Mouse (Mus musculus) liver, postnatal 0 days (tissue): ENCODE data around the gene Myrf. TPM values are rescaled to one million over a fixed set of nuclear protein-coding genes. Genes with fewer than 3 reads are reported as not detected.
A peak's percentile ranks its signal among the peaks of the same experiment; 100 is the strongest.

Experiments used
- ATAC-seq: fragments of 200-750 bp; cut with Nextera tagmentation; 2 replicates; pipeline ENCODE4 v1.8.0; 2017; ENCODE audit warnings: mild to moderate bottlenecking, moderate library complexity
- DNase-seq: peaks from one replicate; pipeline ENCODE4 v3.0.0-alpha.2; 2016
- H3K27ac ChIP-seq: fragments of 300-500 bp; sonication (generic); 2 replicates; pipeline ENCODE4 v1.5.1; 2014; ENCODE audit warnings: antibody characterized with exemption, moderate library complexity, mild to moderate bottlenecking, low read depth
- H3K27me3 ChIP-seq: fragments of 300-500 bp; sonication (generic); 2 replicates; pipeline ENCODE4 v1.6.1; 2014; ENCODE audit warnings: low read length, control low read depth, mixed read lengths; ENCODE audit not compliant: insufficient read depth
- H3K36me3 ChIP-seq: fragments of 300-500 bp; sonication (generic); replicated peaks from 2 replicates; pipeline ENCODE4 v1.6.1; 2014; ENCODE audit warnings: mild to moderate bottlenecking, control low read depth, low read length, moderate library complexity, mixed read lengths; ENCODE audit not compliant: insufficient read depth
- H3K4me1 ChIP-seq: fragments of 300-500 bp; sonication (generic); 2 replicates; pipeline ENCODE4 v1.6.1; 2014; ENCODE audit warnings: antibody characterized with exemption, mild to moderate bottlenecking, control low read depth; ENCODE audit not compliant: insufficient read depth
- H3K4me2 ChIP-seq: fragments of 300-500 bp; sonication (generic); 2 replicates; pipeline ENCODE4 v1.6.1; 2014; ENCODE audit warnings: low read depth, mild to moderate bottlenecking, low read length, moderate library complexity, mixed read lengths
- H3K4me3 ChIP-seq: fragments of 300-500 bp; sonication (generic); 2 replicates; pipeline ENCODE4 v1.5.1; 2014; ENCODE audit warnings: low read depth, low read length
- H3K9ac ChIP-seq: fragments of 300-500 bp; sonication (generic); replicated peaks from 2 replicates; pipeline ENCODE4 v1.6.1; 2014; ENCODE audit warnings: mild to moderate bottlenecking, moderate library complexity
- H3K9me3 ChIP-seq: fragments of 300-500 bp; sonication (generic); 2 replicates; pipeline ENCODE4 v1.6.1; 2016; ENCODE audit warnings: mild to moderate bottlenecking, control low read depth, low read length, mixed read lengths
- CTCF ChIP-seq: sonication (generic); IDR thresholded peaks from 2 replicates; pipeline ENCODE4 v1.5.1; 2016; ENCODE audit warnings: antibody characterized with exemption, low read depth
- EP300 ChIP-seq: IDR thresholded peaks from 2 replicates; pipeline ENCODE4 v1.6.1; 2016; ENCODE audit warnings: antibody characterized with exemption, low read depth, mild to moderate bottlenecking
- whole genome bisulfite sequencing: fragments of 180-500 bp; shearing (Covaris S2); extraction: QIAGEN DNeasy Blood & Tissue Kit; methylation state at CpG from one replicate; pipeline ENCODE4 v1.1.7; 2014; ENCODE audit not compliant: insufficient replicate concordance; 5-methylcytosine and 5-hydroxymethylcytosine counted together
- polyA plus RNA-seq: library from polyadenylated mRNA; unstranded; fragments of >200 nt; fragmentation: Nextera tagmentation; extraction: Ambion mirVana; gene quantifications from 2 replicates; pipeline ENCODE4 v1.2.1, GENCODE M21; 2015

The Myrf gene
- polyA plus RNA-seq, 1 experiment from 2014 or later = 2.5 TPM

GRCm38 (mm10) chr19:10219593-10219992 is 21.0 kb downstream of the Myrf start:
- peaks cover 3% of the 10 kb centered on the region; the same call in 1 of the 2 replicates for H3K36me3 ChIP-seq
- H3K27me3 ChIP-seq = no peaks in the 10 kb centered on the region
- H3K4me1 ChIP-seq = no peaks in the 10 kb centered on the region
- H3K4me3 ChIP-seq = no peak overlapping the region
- ATAC-seq (no peak), DNase-seq (no peak)
- H3K4me2 ChIP-seq = no peak overlapping the region
- no peaks in the 10 kb centered on the region for H3K9me3 ChIP-seq
- no peak overlapping the region for H3K9ac ChIP-seq
- TF ChIP-seq EP300 (no peak), CTCF (no peak)
- no peak overlapping the region for H3K27ac ChIP-seq
- WGBS = 64% methylated on average over 6 of the region's 6 CpGs

GRCm38 (mm10) chr19:10219108-10219507 is 21.4 kb downstream of the Myrf start:
- H3K4me2 ChIP-seq = no peak overlapping the region
- 34% methylated on average over 3 of the region's 3 CpGs for WGBS
- ATAC-seq (peak; percentile 64), DNase-seq (peak; percentile 60)
- no peaks in the 10 kb centered on the region for H3K4me1 ChIP-seq
- peaks cover 3% of the 10 kb centered on the region; the same call in 1 of the 2 replicates for H3K36me3 ChIP-seq
- no peaks in the 10 kb centered on the region for H3K9me3 ChIP-seq
- H3K27ac ChIP-seq = no peak overlapping the region
- no peak overlapping the region for H3K9ac ChIP-seq
- H3K27me3 ChIP-seq = no peaks in the 10 kb centered on the region
- peak; percentile 81 for TF ChIP-seq CTCF
- TF ChIP-seq EP300 = no peak
- H3K4me3 ChIP-seq = no peak overlapping the region

GRCm38 (mm10) chr19:10216101-10216500 is 24.4 kb downstream of the Myrf start:
- H3K4me2 ChIP-seq = no peak overlapping the region
- no peak overlapping the region for H3K27ac ChIP-seq
- ATAC-seq (no peak), DNase-seq (no peak)
- no peaks in the 10 kb centered on the region for H3K27me3 ChIP-seq
- WGBS = 66% methylated on average over 8 of the region's 8 CpGs
- H3K36me3 ChIP-seq = peaks cover 7% of the 10 kb centered on the region
- H3K4me3 ChIP-seq = no peak overlapping the region
- H3K9ac ChIP-seq = no peak overlapping the region
- H3K4me1 ChIP-seq = no peaks in the 10 kb centered on the region
- H3K9me3 ChIP-seq = no peaks in the 10 kb centered on the region
- TF ChIP-seq CTCF (no peak), EP300 (no peak)

GRCm38 (mm10) chr19:10213796-10214471 is 26.6 kb downstream of the Myrf start:
- WGBS = 77% methylated on average over 10 of the region's 10 CpGs
- Histone ChIP-seq H3K27ac (no peak overlapping the region), H3K4me1 (no peaks in the 10 kb centered on the region), H3K36me3 (peaks cover 21% of the 10 kb centered on the region), H3K4me2 (no peak overlapping the region), H3K9me3 (no peaks in the 10 kb centered on the region), H3K4me3 (no peak overlapping the region), H3K27me3 (no peaks in the 10 kb centered on the region), H3K9ac (no peak overlapping the region)
- TF ChIP-seq EP300 (no peak), CTCF (no peak)
- DNase-seq (no peak), ATAC-seq (no peak)

GRCm38 (mm10) chr19:10210885-10211284 is 29.7 kb downstream of the Myrf start:
- 52% methylated on average over 4 of the region's 4 CpGs for WGBS
- Histone ChIP-seq H3K9me3 (no peaks in the 10 kb centered on the region), H3K27ac (no peak overlapping the region), H3K4me3 (no peak overlapping the region), H3K36me3 (peaks cover 30% of the 10 kb centered on the region), H3K4me2 (no peak overlapping the region), H3K4me1 (no peaks in the 10 kb centered on the region), H3K27me3 (no peaks in the 10 kb centered on the region), H3K9ac (no peak overlapping the region)
- ATAC-seq = no peak
- DNase-seq = no peak
- TF ChIP-seq EP300 = no peak

GRCm38 (mm10) chr19:10208851-10209250 is 31.7 kb downstream of the Myrf start:
- ATAC-seq = no peak
- Histone ChIP-seq H3K36me3 (peaks cover 30% of the 10 kb centered on the region), H3K27ac (no peak overlapping the region), H3K9me3 (no peaks in the 10 kb centered on the region), H3K4me2 (no peak overlapping the region), H3K4me1 (peaks cover 8% of the 10 kb centered on the region), H3K4me3 (no peak overlapping the region), H3K9ac (no peak overlapping the region), H3K27me3 (no peaks in the 10 kb centered on the region)
- 68% methylated on average over 3 of the region's 3 CpGs for WGBS
- no peak for DNase-seq
- TF ChIP-seq EP300 = no peak
- no peak for TF ChIP-seq CTCF
